Mouse (Mus musculus) layer of hippocampus, adult 8-10 months (tissue): ENCODE data around the gene Esr1. TPM values are rescaled to one million over a fixed set of nuclear protein-coding genes. Genes with fewer than 3 reads are reported as not detected.

ENCODE experiments used
- DNase-seq, 2 experiments: peaks; one replicate each; pipeline ENCODE4 v3.0.0; 2022; ENCODE audit warnings: low spot score in 2 of 2
- total RNA-seq, 4 experiments: library from RNA; stranded (reverse); gene quantifications; 2 replicates each; pipeline ENCODE4 v1.2.4; 2022

Gene Esr1
- total RNA-seq, 4 experiments from 2014 or later: 3.3 to 4.0 (median 3.6) TPM

- no peak for DNase-seq
Observed at GRCm38 (mm10) chr10:4976557-4976956, 365.2 kb downstream of the Esr1 start.

- DNase-seq: no peak
Observed at GRCm38 (mm10) chr10:4977374-4977773, 366.0 kb downstream of the Esr1 start.

- no peak for DNase-seq
Observed at GRCm38 (mm10) chr10:4983919-4984318, 372.5 kb downstream of the Esr1 start.

GRCm38 (mm10) chr10:4993802-4994201, 382.4 kb downstream of the Esr1 start:
- DNase-seq: no peak

GRCm38 (mm10) chr10:4996592-4996991, 385.2 kb downstream of the Esr1 start:
- DNase-seq: no peak

- no peak for DNase-seq
Observed at GRCm38 (mm10) chr10:5008795-5009366, 397.5 kb downstream of the Esr1 start.

- DNase-seq: no peak
Observed at GRCm38 (mm10) chr10:5012004-5012403, 400.6 kb downstream of the Esr1 start.

GRCm38 (mm10) chr10:5014976-5015375, 403.6 kb downstream of the Esr1 start:
- DNase-seq: no peak

- DNase-seq: no peak
Observed at GRCm38 (mm10) chr10:5017148-5017547, 405.8 kb downstream of the Esr1 start.

GRCm38 (mm10) chr10:5025906-5026305, 414.5 kb downstream of the Esr1 start:
- DNase-seq: no peak

GRCm38 (mm10) chr10:5027208-5027607, 415.8 kb downstream of the Esr1 start:
- DNase-seq: no peak

- no peak for DNase-seq
Observed at GRCm38 (mm10) chr10:5028301-5028700, 416.9 kb downstream of the Esr1 start.

- DNase-seq: no peak
Observed at GRCm38 (mm10) chr10:5029161-5029560, 417.8 kb downstream of the Esr1 start.

- DNase-seq: no peak
Observed at GRCm38 (mm10) chr10:5029883-5030282, 418.5 kb downstream of the Esr1 start.

- DNase-seq: no peak
Observed at GRCm38 (mm10) chr10:5032192-5033048, 421.0 kb downstream of the Esr1 start.

- no peak for DNase-seq
Observed at GRCm38 (mm10) chr10:5041254-5041653, 429.9 kb downstream of the Esr1 start.

- DNase-seq: no peak
Observed at GRCm38 (mm10) chr10:5044481-5044880, 433.1 kb downstream of the Esr1 start.

- DNase-seq: no peak
Observed at GRCm38 (mm10) chr10:5045213-5045612, 433.8 kb downstream of the Esr1 start.

GRCm38 (mm10) chr10:5045671-5046070, 434.3 kb downstream of the Esr1 start:
- DNase-seq: no peak
